Mouse (Mus musculus): ENCODE measurements around the gene Prss41.

GRCm38 (mm10) chr17:23789749-23790268, 54.2 kb downstream of the Prss41 start:
- TF ChIP-seq CTCF (IDR thresholded peaks at IDR 0.05; ENCODE audit: control insufficient read depth, insufficient read depth, low read length) (no peak), POLR2A (IDR thresholded peaks at IDR 0.05; ENCODE audit: borderline replicate concordance, control insufficient read depth, low read depth, low read length) (no peak)
